Mouse (Mus musculus) liver, embryonic 11.5 days (tissue): ENCODE measurements around the gene Wdfy2. TPM values are rescaled to one million over a fixed set of nuclear protein-coding genes. Genes with fewer than 3 reads are reported as not detected.
"Not testable (repeated sequence)": the region's sequence is repeated elsewhere in the genome, so short reads cannot be mapped to it uniquely, and the experiment has no call there.

Experiments
- ATAC-seq: fragments of 200-750 bp; cut with Nextera tagmentation; replicated peaks from 2 replicates; pipeline ENCODE4 v1.8.0; 2017; ENCODE audit warnings: moderate number of reproducible peaks, mild to moderate bottlenecking, moderate TSS enrichment, moderate library complexity; ENCODE audit not compliant: low FRiP score
- DNase-seq: peaks from one replicate; pipeline ENCODE4 v3.0.0-alpha.2; 2017; ENCODE audit warnings: low spot score
- H3K27ac ChIP-seq: fragments of 300-500 bp; sonication (generic); 2 replicates; pipeline ENCODE4 v1.5.1; 2014; ENCODE audit warnings: mild to moderate bottlenecking, low read depth, low read length, control low read depth
- H3K27me3 ChIP-seq: fragments of 300-500 bp; sonication (generic); replicated peaks from 2 replicates; pipeline ENCODE4 v1.6.1; 2014; ENCODE audit warnings: low read length, mixed read lengths; ENCODE audit not compliant: control insufficient read depth, insufficient read depth
- H3K36me3 ChIP-seq: fragments of 300-500 bp; sonication (generic); 2 replicates; pipeline ENCODE4 v1.6.1; 2014; ENCODE audit warnings: mild to moderate bottlenecking, low read length, moderate library complexity, mixed read lengths; ENCODE audit not compliant: control insufficient read depth, insufficient read depth
- H3K4me1 ChIP-seq: fragments of 300-500 bp; sonication (generic); replicated peaks from 2 replicates; pipeline ENCODE4 v1.6.1; 2014; ENCODE audit warnings: low read length, mixed read lengths; ENCODE audit not compliant: control insufficient read depth, insufficient read depth
- H3K4me2 ChIP-seq: fragments of 300-500 bp; sonication (generic); 2 replicates; pipeline ENCODE4 v1.6.1; 2014; ENCODE audit warnings: mild to moderate bottlenecking, control low read depth, moderate library complexity
- H3K4me3 ChIP-seq: fragments of 300-500 bp; sonication (generic); 2 replicates; pipeline ENCODE4 v1.5.1; 2014; ENCODE audit warnings: low read depth, low read length, control low read depth
- H3K9ac ChIP-seq: fragments of 300-500 bp; sonication (generic); 2 replicates; pipeline ENCODE4 v1.6.1; 2014; ENCODE audit warnings: low read depth, low read length, control low read depth
- H3K9me3 ChIP-seq: fragments of 300-500 bp; sonication (generic); 2 replicates; pipeline ENCODE4 v1.6.1; 2016; ENCODE audit warnings: low read length, inconsistent platforms, mixed read lengths; ENCODE audit not compliant: control insufficient read depth
- WGBS: fragments of 180-500 bp; shearing (Covaris S2); extraction: QIAGEN DNeasy Blood & Tissue Kit; methylation state at CpG from one replicate; pipeline ENCODE4 v1.1.7; 2014; 5-methylcytosine and 5-hydroxymethylcytosine counted together
- polyA plus RNA-seq: library from polyadenylated mRNA; unstranded; fragments of >200 nt; fragmentation: Nextera tagmentation; extraction: Ambion mirVana; gene quantifications from 2 replicates; pipeline ENCODE4 v1.2.1, GENCODE M21; 2014

The Wdfy2 gene
- polyA plus RNA-seq, 1 experiment from 2014 or later: 6.0 TPM

- H3K4me1 ChIP-seq: no peaks in the 10 kb centered on the region
- no peaks in the 10 kb centered on the region for H3K36me3 ChIP-seq
- H3K27ac ChIP-seq: no peak overlapping the region
- DNase-seq (no peak), ATAC-seq (no peak)
- H3K27me3 ChIP-seq: no peaks in the 10 kb centered on the region
- H3K4me2 ChIP-seq: no peak overlapping the region
- H3K4me3 ChIP-seq: no peak overlapping the region
- no peak overlapping the region for H3K9ac ChIP-seq
- WGBS: 39% methylated on average over 5 of the region's 5 CpGs
- no peaks in the 10 kb centered on the region for H3K9me3 ChIP-seq
Measured at GRCm38 (mm10) chr14:62812765-62813164, 24.7 kb upstream of the Wdfy2 start.

- no peaks in the 10 kb centered on the region for H3K4me1 ChIP-seq
- no peak overlapping the region for H3K4me2 ChIP-seq
- H3K36me3 ChIP-seq: no peaks in the 10 kb centered on the region
- no peak overlapping the region for H3K27ac ChIP-seq
- H3K4me3 ChIP-seq: no peak overlapping the region
- DNase-seq (no peak), ATAC-seq (no peak)
- no peak overlapping the region for H3K9ac ChIP-seq
- H3K9me3 ChIP-seq: no peaks in the 10 kb centered on the region
- no peaks in the 10 kb centered on the region for H3K27me3 ChIP-seq
- WGBS: 67% methylated on average over 6 of the region's 6 CpGs
Measured at GRCm38 (mm10) chr14:62814567-62814966, 22.9 kb upstream of the Wdfy2 start.

- H3K9me3 ChIP-seq: no peaks in the 10 kb centered on the region
- H3K27ac ChIP-seq: no peak overlapping the region
- H3K36me3 ChIP-seq: no peaks in the 10 kb centered on the region
- H3K9ac ChIP-seq: no peak overlapping the region
- H3K4me1 ChIP-seq: no peaks in the 10 kb centered on the region
- no peaks in the 10 kb centered on the region for H3K27me3 ChIP-seq
- H3K4me3 ChIP-seq: no peak overlapping the region
- DNase-seq: no peak
- H3K4me2 ChIP-seq: no peak overlapping the region
- WGBS: 76% methylated on average over 4 of the region's 4 CpGs
- no peak for ATAC-seq
Measured at GRCm38 (mm10) chr14:62816827-62817226, 20.7 kb upstream of the Wdfy2 start.

GRCm38 (mm10) chr14:62825575-62826332 lies 11.7 kb upstream of the Wdfy2 start:
- no peak overlapping the region for H3K4me3 ChIP-seq
- no peaks in the 10 kb centered on the region for H3K36me3 ChIP-seq
- H3K4me2 ChIP-seq: no peak overlapping the region
- H3K27ac ChIP-seq: no peak overlapping the region
- H3K4me1 ChIP-seq: no peaks in the 10 kb centered on the region
- no peaks in the 10 kb centered on the region for H3K27me3 ChIP-seq
- H3K9me3 ChIP-seq: no peaks in the 10 kb centered on the region
- DNase-seq: no peak
- no peak overlapping the region for H3K9ac ChIP-seq
- WGBS: 85% methylated on average over 8 of the region's 8 CpGs
- ATAC-seq: no peak

- no peak overlapping the region for H3K9ac ChIP-seq
- no peak for ATAC-seq
- H3K27me3 ChIP-seq: no peaks in the 10 kb centered on the region
- H3K4me1 ChIP-seq: no peaks in the 10 kb centered on the region
- H3K27ac ChIP-seq: no peak overlapping the region
- no peaks in the 10 kb centered on the region for H3K36me3 ChIP-seq
- H3K4me2 ChIP-seq: no peak overlapping the region
- H3K4me3 ChIP-seq: no peak overlapping the region
- no peaks in the 10 kb centered on the region for H3K9me3 ChIP-seq
- DNase-seq: no peak
- 61% methylated on average over 6 of the region's 6 CpGs for WGBS
Measured at GRCm38 (mm10) chr14:62829291-62829690, 8.2 kb upstream of the Wdfy2 start.

GRCm38 (mm10) chr14:62831691-62832275 lies 5.7 kb upstream of the Wdfy2 start:
- ATAC-seq (no peak), DNase-seq (no peak)
- no peaks in the 10 kb centered on the region for H3K4me1 ChIP-seq

GRCm38 (mm10) chr14:62833036-62833435 lies 4.4 kb upstream of the Wdfy2 start:
- Histone ChIP-seq H3K4me3 (no peak overlapping the region), H3K9me3 (no peaks in the 10 kb centered on the region), H3K4me1 (no peaks in the 10 kb centered on the region), H3K36me3 (no peaks in the 10 kb centered on the region), H3K9ac (no peak overlapping the region), H3K27me3 (no peaks in the 10 kb centered on the region), H3K27ac (no peak overlapping the region), H3K4me2 (no peak overlapping the region)
- ATAC-seq (no peak), DNase-seq (no peak)
- 72% methylated on average over 7 of the region's 7 CpGs for WGBS

More at GRCm38 (mm10) chr14:62831691-62832275, 5.7 kb upstream of the Wdfy2 start:
- Histone ChIP-seq H3K9me3 (no peaks in the 10 kb centered on the region), H3K36me3 (no peaks in the 10 kb centered on the region), H3K9ac (no peak overlapping the region), H3K4me3 (no peak overlapping the region), H3K4me2 (no peak overlapping the region), H3K27me3 (no peaks in the 10 kb centered on the region), H3K27ac (no peak overlapping the region)
- 89% methylated on average over 3 of the region's 3 CpGs for WGBS

- Histone ChIP-seq H3K4me1 (no peaks in the 10 kb centered on the region), H3K4me2 (no peak overlapping the region), H3K9ac (no peak overlapping the region), H3K27ac (no peak overlapping the region), H3K36me3 (no peaks in the 10 kb centered on the region), H3K9me3 (no peaks in the 10 kb centered on the region), H3K27me3 (no peaks in the 10 kb centered on the region), H3K4me3 (no peak overlapping the region)
- WGBS: 60% methylated on average over 3 of the region's 3 CpGs
- DNase-seq (no peak), ATAC-seq (no peak)
Measured at GRCm38 (mm10) chr14:62833541-62833940, 3.9 kb upstream of the Wdfy2 start.

GRCm38 (mm10) chr14:62835737-62836136 lies 1.7 kb upstream of the Wdfy2 start:
- H3K27me3 ChIP-seq, H3K9ac ChIP-seq, H3K4me1 ChIP-seq, DNase-seq, H3K4me3 ChIP-seq, ATAC-seq, H3K4me2 ChIP-seq, H3K36me3 ChIP-seq, H3K9me3 ChIP-seq, H3K27ac ChIP-seq: not testable (repeated sequence)
- 77% methylated on average over 3 of the region's 3 CpGs for WGBS
